Mouse (Mus musculus) lung, embryonic 16.5 days (tissue): ENCODE results near the gene Gm38393. TPM values are rescaled to one million over a fixed set of nuclear protein-coding genes. Genes with fewer than 3 reads are reported as not detected.

Experiments
- polyA plus RNA-seq: library from polyadenylated mRNA; unstranded; fragments of >200 nt; fragmentation: Nextera tagmentation; extraction: Ambion mirVana; gene quantifications from 2 replicates; pipeline ENCODE4 v1.2.1, GENCODE M21; 2015

The Gm38393 gene
- polyA plus RNA-seq, 1 experiment from 2014 or later, result 0.18 TPM

Other genes with a start within 250 kb of the Gm38393 start
- 15.5 and 31.7 TPM in 2 replicates for gene Snurf, start within 50 bp of the Gm38393 start, polyA plus RNA-seq
- gene Snrpn, start 135.2 kb upstream of the Gm38393 start, polyA plus RNA-seq, result 28.5 and 34.0 TPM in 2 replicates